Mouse (Mus musculus): ENCODE results near the gene Olfr177.

The Olfr177 gene

DNA sequence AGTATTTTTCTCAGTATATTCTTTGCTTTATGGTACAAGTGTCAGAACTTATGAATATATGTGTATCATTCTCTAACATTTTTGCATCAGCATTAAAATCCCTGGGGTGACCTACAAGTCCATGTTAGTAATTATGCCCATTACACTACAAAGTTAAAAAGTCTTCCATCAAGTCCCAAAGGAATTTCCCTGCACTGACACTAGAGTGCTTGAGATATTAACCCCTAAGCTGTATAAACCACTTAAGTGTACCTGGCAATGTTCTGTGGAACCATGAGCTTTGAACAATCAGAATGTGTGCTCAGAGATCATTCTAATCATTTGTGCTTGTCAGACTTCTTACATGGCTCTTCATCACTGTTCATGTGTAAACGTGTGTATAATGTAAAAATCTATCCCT, at the start of gene Olfr177:
TSS of gene Olfr177 (minus strand) at position 101 of the 400 bp plus-strand sequence.
- no peak for DNase-seq

- no peak for DNase-seq
Observed at GRCm38 (mm10) chr16:58891963-58892362, 17.4 kb upstream of the Olfr177 start, which contains the start of gene Olfr178. Gene Olfr178 (minus strand): TSS chr16:58892063.

DNA sequence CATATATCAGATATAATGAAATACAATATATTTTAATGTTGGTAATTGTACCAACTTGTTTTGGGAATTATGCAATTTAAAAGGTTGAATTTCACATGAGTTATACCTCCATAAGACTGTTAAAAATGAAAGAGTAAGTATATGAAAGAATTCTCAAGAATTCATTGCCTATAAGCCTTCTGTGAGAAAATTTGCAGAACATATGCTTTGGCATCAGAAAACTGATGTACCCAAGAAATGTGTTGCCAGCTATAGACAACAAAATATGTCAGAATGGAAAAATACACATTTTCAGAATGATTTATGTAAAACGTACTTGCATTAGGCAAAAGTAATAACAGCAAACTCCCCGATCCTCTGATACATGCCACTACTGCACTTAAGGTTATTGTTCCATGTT, 9.8 kb upstream of the Olfr177 start:
- no peak for DNase-seq

DNA sequence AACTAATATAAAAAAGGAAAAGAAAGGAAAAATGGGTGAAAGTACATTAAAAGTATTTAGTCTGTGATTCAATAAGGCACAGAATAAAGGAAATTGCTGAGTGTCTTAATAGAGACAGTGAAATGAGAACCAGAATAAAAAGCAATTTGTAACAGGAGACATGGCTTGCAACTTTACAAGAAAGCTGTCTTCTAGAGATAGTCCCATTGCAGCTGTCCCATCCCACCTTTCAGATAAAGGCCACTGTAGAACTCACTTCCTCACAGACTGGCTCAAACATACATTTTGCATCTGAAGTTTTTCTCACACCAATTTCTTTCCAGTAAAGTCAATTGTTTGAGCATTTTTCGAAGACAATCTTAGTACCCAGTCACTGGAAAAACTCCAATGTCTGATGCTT, 13.1 kb downstream of the Olfr177 start:
- no peak for DNase-seq

DNA sequence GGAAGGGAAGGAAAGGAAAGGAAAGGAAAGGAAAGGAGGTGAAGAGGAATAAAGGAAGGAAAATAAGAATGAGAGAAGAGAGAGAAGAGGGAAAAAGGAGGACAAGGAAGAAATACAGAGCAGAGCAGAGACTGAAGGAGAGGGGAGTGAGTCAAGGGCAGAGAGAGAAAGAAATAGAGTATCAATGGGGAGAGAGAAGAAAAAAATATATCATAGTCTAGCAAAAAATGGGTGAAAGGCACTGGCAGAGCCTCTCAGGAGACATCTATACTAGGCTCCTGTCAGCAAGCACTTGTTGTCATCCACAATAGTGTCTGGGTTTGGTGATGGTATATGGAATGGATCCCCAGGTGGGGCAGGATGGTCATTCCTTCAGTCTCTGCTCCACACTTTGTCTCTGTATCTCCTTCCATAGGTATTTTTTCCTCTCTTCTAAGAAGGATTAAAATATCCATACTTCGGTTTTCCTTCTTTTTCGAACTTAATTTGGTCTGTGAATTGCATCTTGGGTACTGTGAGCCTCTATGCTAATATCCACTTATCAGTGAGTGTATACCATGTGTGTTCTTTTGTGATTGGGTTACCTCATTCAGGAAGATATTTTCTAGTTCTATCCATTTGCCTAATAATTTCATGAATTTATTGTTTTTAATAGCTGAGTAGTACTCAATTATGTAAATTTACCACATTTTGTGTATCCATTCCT, 14.4 kb downstream of the Olfr177 start:
- DNase-seq: no peak

DNA sequence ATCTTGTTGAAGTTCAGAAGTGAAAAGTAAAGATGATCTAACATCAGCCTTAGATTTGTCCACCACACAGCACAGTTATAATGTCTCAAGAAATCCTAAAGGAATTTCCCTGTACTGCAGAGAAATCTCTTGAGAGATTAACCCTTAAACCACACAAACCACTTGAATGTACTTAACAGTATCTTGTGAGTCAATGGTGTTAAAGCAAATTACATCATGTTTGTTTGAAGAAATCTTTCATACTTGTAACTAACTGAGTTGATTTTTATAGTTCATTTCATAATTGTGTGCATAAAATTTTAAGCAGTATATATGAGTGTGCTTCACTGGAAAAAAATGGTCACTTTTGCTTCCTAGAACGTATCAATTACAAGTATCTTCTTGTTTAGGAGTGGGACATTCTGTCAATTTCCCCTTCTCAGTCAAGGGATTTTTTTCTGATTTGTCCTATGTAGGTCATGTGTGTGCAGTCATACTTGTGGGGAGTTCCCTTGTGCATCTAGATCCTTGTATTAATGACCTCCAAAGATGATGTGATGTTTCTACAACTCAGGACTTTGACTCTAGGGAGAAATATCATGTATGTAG, 47.7 kb downstream of the Olfr177 start, which contains the start of gene Olfr175-ps1:
TSS of gene Olfr175-ps1 (minus strand) at position 51 of the 588 bp plus-strand sequence.
- no peak for DNase-seq
